Mouse (Mus musculus) heart, adult 2 months (tissue): ENCODE data around the gene Cyp2c66. TPM values are rescaled to one million over a fixed set of nuclear protein-coding genes. Genes with fewer than 3 reads are reported as not detected.
"Not testable (repeated sequence)": the region's sequence is repeated elsewhere in the genome, so short reads cannot be mapped to it uniquely, and the experiment has no call there.

Source experiments
- DNase-seq, 2 experiments: peaks; one replicate each; pipeline ENCODE4 v3.0.0; 2021
- H3K27ac ChIP-seq: fragments of 200-600 bp; 2 replicates; pipeline ENCODE4 v1.8.1; 2022
- H3K27me3 ChIP-seq: fragments of 200-500 bp; 2 replicates; pipeline ENCODE4 v1.6.1; 2012; ENCODE audit warnings: mild to moderate bottlenecking, low read length, inconsistent platforms, mixed read lengths; ENCODE audit not compliant: control insufficient read depth, insufficient read depth
- H3K36me3 ChIP-seq: fragments of 200-500 bp; 2 replicates; pipeline ENCODE4 v1.6.1; 2012; ENCODE audit warnings: low read length, inconsistent platforms; ENCODE audit not compliant: control insufficient read depth, insufficient read depth
- H3K4me1 ChIP-seq: fragments of 200-500 bp; 2 replicates; pipeline ENCODE4 v1.6.1; 2011; ENCODE audit warnings: low read length; ENCODE audit not compliant: control insufficient read depth, insufficient read depth
- H3K4me3 ChIP-seq: fragments of 200-600 bp; 2 replicates; pipeline ENCODE4 v1.8.1; 2022
- H3K79me2 ChIP-seq: fragments of 200-500 bp; replicated peaks from 2 replicates; pipeline ENCODE4 v1.6.1; 2012; ENCODE audit warnings: mild to moderate bottlenecking, inconsistent platforms, low read length, moderate library complexity, mixed read lengths; ENCODE audit not compliant: control insufficient read depth, insufficient read depth
- H3K9ac ChIP-seq: fragments of 200-500 bp; 2 replicates; pipeline ENCODE4 v1.6.1; 2012; ENCODE audit warnings: low read depth, mild to moderate bottlenecking, control low read depth, inconsistent platforms, low read length, mixed read lengths
- CTCF ChIP-seq: fragments of 200-600 bp; IDR thresholded peaks from 2 replicates; pipeline ENCODE4 v1.8.1; 2022; ENCODE audit warnings: antibody characterized with exemption, mild to moderate bottlenecking, moderate library complexity
- EP300 ChIP-seq: fragments of 200-500 bp; IDR thresholded peaks from 2 replicates; pipeline ENCODE4 v1.6.1; 2011; ENCODE audit warnings: low read depth, low read length, control low read depth; ENCODE audit not compliant: insufficient read depth
- POLR2A ChIP-seq: fragments of 200-500 bp; IDR thresholded peaks from 2 replicates; pipeline ENCODE4 v1.6.1; 2011; ENCODE audit warnings: mild to moderate bottlenecking, low read depth, low read length, control low read depth; ENCODE audit not compliant: insufficient read depth
- WGBS: fragments of 180-500 bp; shearing (Covaris S2); methylation state at CpG from one replicate; pipeline ENCODE4 v1.1.7; 2018; 5-methylcytosine and 5-hydroxymethylcytosine counted together
- intact Hi-C: fragments of 180-260 bp; cut with DNase I; formaldehyde crosslinking; loops from one replicate; pipeline ENCODE4 v1.15.1; 2025
- long read RNA-seq: library from polyadenylated mRNA; stranded (forward); transcript quantifications from one replicate; pipeline ENCODE4 v2.0.0, GENCODE M21; 2021
- polyA plus RNA-seq: library from polyadenylated mRNA; depleted of rRNA; stranded (reverse); fragments of >200 nt; gene quantifications from 2 replicates; pipeline ENCODE4 v1.2.3, GENCODE M21; 2012; rRNA removed
- total RNA-seq, 2 experiments: library from RNA; stranded (reverse); gene quantifications; 2 replicates each; pipeline ENCODE4 v1.2.3; 2021

Cyp2c66 gene
- total RNA-seq (not detected), polyA plus RNA-seq (not detected in 2 replicates)
- long read RNA-seq = 0 reads

DNA sequence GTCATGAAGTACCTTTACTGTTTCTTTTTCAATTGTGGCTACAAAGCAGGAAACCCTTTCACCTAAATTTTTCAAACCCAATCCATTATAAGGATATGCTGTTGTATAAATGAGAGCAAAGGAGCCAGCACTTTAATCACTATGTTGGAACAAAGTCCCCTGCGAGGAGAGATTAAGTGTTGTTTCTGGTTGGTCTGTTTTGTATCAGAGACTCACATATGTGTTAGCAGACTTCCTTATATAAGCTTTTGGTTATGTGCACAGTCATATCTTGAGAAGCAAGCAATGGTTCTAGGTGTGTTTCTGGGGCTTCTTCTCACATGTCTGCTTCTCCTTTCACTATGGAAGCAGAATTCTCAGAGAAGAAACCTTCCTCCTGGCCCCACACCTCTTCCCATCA lies at the start of gene Cyp2c66:
TSS of gene Cyp2c66 (plus strand) at position 255 of the 400 bp plus-strand sequence.
- Histone ChIP-seq H3K9ac (no peak within 1 kb of the TSS), H3K4me1 (no peaks in the 10 kb centered on the region), H3K27me3 (no peaks in the 10 kb centered on the region), H3K27ac (no peak within 1 kb of the TSS), H3K79me2 (no peaks in the 10 kb centered on the region), H3K36me3 (no peaks in the 10 kb centered on the region), H3K4me3 (no peak within 1 kb of the TSS)
- TF ChIP-seq POLR2A = no peak
- TF ChIP-seq EP300 = no peak
- TF ChIP-seq CTCF = no peak
- DNase-seq = no peak
- intact Hi-C loops = loop anchor here (5.0 kb wide), 1 partner anchor 74 kb away; no protein-coding TSS in a partner anchor
- WGBS = 70% methylated on average over 1 of the region's 1 CpGs

GRCm38 (mm10) chr19:39098779-39099178 lies 14.9 kb upstream of the Cyp2c66 start:
- H3K4me3 ChIP-seq, intact Hi-C loops, H3K79me2 ChIP-seq, H3K27ac ChIP-seq, H3K9ac ChIP-seq, H3K36me3 ChIP-seq, DNase-seq, H3K27me3 ChIP-seq, H3K4me1 ChIP-seq: not testable (repeated sequence)
- 58% methylated on average over 2 of the region's 2 CpGs for WGBS

- DNase-seq, H3K27me3 ChIP-seq, intact Hi-C loops: not testable (repeated sequence)
These were observed 43.1 kb downstream of the Cyp2c66 start for GRCm38 (mm10) chr19:39156836-39157235.

More at GRCm38 (mm10) chr19:39156836-39157235, 43.1 kb downstream of the Cyp2c66 start:
- H3K79me2 ChIP-seq, H3K36me3 ChIP-seq, H3K4me1 ChIP-seq, H3K27ac ChIP-seq, H3K9ac ChIP-seq, H3K4me3 ChIP-seq: not testable (repeated sequence)
- WGBS = 81% methylated on average over 19 of the region's 19 CpGs

Other genes with a start within 250 kb of the Cyp2c66 start
- gene Hells, start 183.0 kb upstream of the Cyp2c66 start, total RNA-seq = under 1 TPM; 0.48 to 0.57 TPM
- 0.08 and 0.35 TPM in 2 replicates for gene Hells, start 183.0 kb upstream of the Cyp2c66 start, polyA plus RNA-seq
- gene Cyp2c55, start 106.9 kb upstream of the Cyp2c66 start, total RNA-seq = not detected
- gene Cyp2c55, start 106.9 kb upstream of the Cyp2c66 start, polyA plus RNA-seq = not detected in 2 replicates
- not detected for gene Cyp2c65, start 52.9 kb upstream of the Cyp2c66 start, total RNA-seq
- not detected in 2 replicates for gene Cyp2c65, start 52.9 kb upstream of the Cyp2c66 start, polyA plus RNA-seq
- gene Cyp2c29, start 155.5 kb downstream of the Cyp2c66 start, total RNA-seq = not detected
- gene Cyp2c29, start 155.5 kb downstream of the Cyp2c66 start, polyA plus RNA-seq = 0.76 TPM in 1 of 2 replicates, not detected in the other